Mouse (Mus musculus): ENCODE data around the gene Hcn2. TPM values are rescaled to one million over a fixed set of nuclear protein-coding genes. Genes with fewer than 3 reads are reported as not detected.
A peak's percentile ranks its signal among the peaks of the same experiment; 100 is the strongest.

Gene Hcn2
- polyA plus RNA-seq (2015; fragmentation: Nextera tagmentation; extraction: Ambion mirVana): 0.10 and 0.12 TPM in 2 replicates

DNA sequence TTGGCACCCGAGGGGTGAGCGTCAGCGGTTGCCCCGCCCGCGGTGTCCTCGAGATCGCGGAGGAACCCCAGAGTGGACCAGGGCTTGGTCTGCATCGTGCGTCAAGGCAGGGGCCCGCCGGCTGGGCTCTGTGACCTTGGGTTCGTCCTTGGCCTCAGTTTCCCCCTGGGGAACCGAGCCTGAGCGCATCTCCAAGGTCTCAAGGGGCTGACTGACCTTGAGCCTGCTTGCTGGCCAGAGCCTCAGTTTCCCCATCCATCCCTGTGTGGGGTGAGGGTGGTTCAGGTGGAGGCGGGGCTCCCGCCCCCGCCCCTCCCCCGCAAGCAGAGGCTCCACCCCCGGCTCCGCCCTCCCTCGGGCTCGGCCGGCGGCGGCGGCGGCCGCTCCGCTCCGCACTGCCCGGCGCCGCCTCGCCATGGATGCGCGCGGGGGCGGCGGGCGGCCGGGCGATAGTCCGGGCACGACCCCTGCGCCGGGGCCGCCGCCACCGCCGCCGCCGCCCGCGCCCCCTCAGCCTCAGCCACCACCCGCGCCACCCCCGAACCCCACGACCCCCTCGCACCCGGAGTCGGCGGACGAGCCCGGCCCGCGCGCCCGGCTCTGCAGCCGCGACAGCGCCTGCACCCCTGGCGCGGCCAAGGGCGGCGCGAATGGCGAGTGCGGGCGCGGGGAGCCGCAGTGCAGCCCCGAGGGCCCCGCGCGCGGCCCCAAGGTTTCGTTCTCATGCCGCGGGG, at the start of gene Hcn2:
TSS of gene Hcn2 (plus strand) at position 381 of the 734 bp plus-strand sequence.
- Histone ChIP-seq H3K27ac (no peak within 1 kb of the TSS), H3K36me3 (peaks cover 8% of the 10 kb centered on the region), H3K9me3 (no peaks in the 10 kb centered on the region), H3K27me3 (peaks cover 66% of the 10 kb centered on the region), H3K9ac (peak within 1 kb of the TSS; percentile 61), H3K4me1 (peaks cover 17% of the 10 kb centered on the region), H3K4me3 (peak within 1 kb of the TSS; percentile 61), H3K4me2 (peak within 1 kb of the TSS; percentile 97)
- 1% methylated on average over 51 of the region's 91 CpGs for WGBS
- ATAC-seq (ENCODE audit: insufficient number of reproducible peaks, insufficient read depth, low FRiP score, low TSS enrichment, low read depth): no peak

DNA sequence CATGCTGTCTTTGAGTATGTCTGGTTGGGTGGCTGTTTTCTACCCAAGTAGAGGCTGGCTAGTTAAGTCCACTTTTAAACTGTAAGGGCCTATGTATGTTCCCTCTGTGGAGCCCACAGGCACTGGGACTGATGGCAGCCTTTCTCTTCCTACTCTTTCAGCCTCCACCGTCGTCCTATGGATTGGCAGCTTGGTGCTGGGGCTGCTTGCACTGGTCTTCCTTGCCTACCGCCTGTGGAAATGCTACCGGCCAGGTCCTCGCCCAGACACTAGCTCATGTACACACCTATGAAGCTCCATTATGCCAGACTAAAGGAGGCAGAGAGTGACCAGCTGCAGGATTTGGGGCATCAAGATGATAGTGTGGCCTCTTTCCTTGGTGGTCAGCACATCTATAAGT, 48.4 kb upstream of the Hcn2 start:
- Histone ChIP-seq H3K4me3 (no peak overlapping the region), H3K9ac (no peak overlapping the region), H3K9me3 (no peaks in the 10 kb centered on the region), H3K36me3 (peaks cover 11% of the 10 kb centered on the region), H3K4me2 (peak overlapping the region; percentile 96; the same call in 1 of the 2 replicates), H3K27me3 (no peaks in the 10 kb centered on the region; the same call in 1 of the 2 replicates), H3K4me1 (peaks cover 13% of the 10 kb centered on the region), H3K27ac (no peak overlapping the region)
- ATAC-seq (ENCODE audit: insufficient number of reproducible peaks, insufficient read depth, low FRiP score, low TSS enrichment, low read depth): no peak
- 78% methylated on average over 5 of the region's 5 CpGs for WGBS

DNA sequence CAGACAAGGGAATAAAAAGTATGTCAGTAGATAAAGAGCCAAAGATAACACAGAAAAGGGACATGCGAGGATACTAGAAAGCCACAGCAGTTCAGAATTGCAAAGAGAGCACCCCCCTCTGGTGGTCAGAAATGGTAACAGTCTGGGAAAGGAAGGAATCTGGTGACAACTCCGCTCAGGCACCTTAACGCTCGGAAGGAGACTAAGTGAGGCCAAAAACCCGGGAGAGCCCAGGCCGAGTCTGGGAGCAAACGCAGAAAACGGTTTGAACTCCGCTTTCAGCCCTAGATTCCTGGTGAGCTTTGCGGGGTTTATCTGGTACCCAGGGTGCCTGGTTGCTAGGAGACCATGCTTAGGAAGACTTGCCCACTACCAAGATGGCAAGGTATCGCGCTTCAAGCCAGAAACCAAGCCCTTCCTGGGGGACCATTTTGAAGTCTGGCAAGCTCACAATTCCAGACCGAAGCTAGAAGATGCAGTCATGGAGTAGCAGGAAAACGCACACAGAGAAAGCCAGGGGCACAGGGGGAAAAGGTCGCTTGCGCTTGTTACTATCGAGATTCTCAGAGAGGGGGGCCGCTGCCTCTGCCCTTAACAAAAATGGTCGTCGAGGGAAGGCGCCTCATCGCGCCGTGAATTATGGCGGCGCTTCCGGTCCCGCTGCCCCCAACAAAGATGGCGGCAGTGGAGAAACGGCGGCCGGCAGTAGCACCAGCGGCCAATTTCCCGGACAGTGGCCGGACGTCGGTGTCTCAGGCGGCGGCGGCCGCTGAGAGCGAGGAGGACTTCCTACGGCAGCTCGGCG, 47.5 kb upstream of the Hcn2 start, which contains the start of gene Tpgs1:
TSS of gene Tpgs1 (plus strand) at position 599 of the 805 bp plus-strand sequence.
- WGBS: under 1% methylated on average over 45 of the region's 45 CpGs
- Histone ChIP-seq H3K4me2 (peak within 1 kb of the TSS; percentile 96), H3K4me1 (peaks cover 13% of the 10 kb centered on the region), H3K9me3 (no peaks in the 10 kb centered on the region), H3K27ac (peak within 1 kb of the TSS; percentile 93), H3K9ac (peak within 1 kb of the TSS; percentile 88), H3K36me3 (peaks cover 18% of the 10 kb centered on the region), H3K4me3 (peak within 1 kb of the TSS; percentile 97), H3K27me3 (no peaks in the 10 kb centered on the region; the same call in 1 of the 2 replicates)
- peak; percentile 65; the same call in 1 of the 2 replicates for ATAC-seq (ENCODE audit: insufficient number of reproducible peaks, insufficient read depth, low FRiP score, low TSS enrichment, low read depth)

DNA sequence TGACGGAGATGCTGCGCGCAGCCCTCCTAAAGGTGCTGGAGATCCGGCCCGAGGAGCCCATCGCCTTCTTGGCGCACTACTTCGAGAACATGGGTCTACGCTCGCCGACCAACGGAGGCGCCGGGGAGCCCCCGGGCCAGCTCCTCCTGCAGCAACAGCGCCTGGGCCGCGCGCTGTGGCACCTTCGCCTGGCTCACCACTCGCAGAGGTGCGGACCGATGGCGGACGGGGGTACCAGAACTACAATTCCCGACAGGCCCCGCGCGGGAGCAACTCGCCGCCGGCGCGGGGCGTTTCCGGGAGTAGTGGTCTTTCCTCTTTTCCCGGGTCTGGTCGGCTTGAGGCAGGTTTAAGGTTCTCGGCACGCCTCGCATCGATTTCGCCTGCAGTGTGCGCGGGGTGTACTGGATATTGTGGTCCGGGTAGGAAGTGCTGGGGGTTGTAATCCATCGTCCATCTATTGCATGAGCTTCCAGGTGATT, 46.8 kb upstream of the Hcn2 start:
- Histone ChIP-seq H3K27me3 (no peaks in the 10 kb centered on the region; the same call in 1 of the 2 replicates), H3K4me1 (peaks cover 13% of the 10 kb centered on the region), H3K4me3 (peak overlapping the region; percentile 97), H3K9me3 (no peaks in the 10 kb centered on the region), H3K4me2 (peak overlapping the region; percentile 96), H3K9ac (peak overlapping the region; percentile 88), H3K36me3 (peaks cover 23% of the 10 kb centered on the region), H3K27ac (peak overlapping the region; percentile 93)
- under 1% methylated on average over 47 of the region's 47 CpGs for WGBS
- ATAC-seq (ENCODE audit: insufficient number of reproducible peaks, insufficient read depth, low FRiP score, low TSS enrichment, low read depth): peak; percentile 44

DNA sequence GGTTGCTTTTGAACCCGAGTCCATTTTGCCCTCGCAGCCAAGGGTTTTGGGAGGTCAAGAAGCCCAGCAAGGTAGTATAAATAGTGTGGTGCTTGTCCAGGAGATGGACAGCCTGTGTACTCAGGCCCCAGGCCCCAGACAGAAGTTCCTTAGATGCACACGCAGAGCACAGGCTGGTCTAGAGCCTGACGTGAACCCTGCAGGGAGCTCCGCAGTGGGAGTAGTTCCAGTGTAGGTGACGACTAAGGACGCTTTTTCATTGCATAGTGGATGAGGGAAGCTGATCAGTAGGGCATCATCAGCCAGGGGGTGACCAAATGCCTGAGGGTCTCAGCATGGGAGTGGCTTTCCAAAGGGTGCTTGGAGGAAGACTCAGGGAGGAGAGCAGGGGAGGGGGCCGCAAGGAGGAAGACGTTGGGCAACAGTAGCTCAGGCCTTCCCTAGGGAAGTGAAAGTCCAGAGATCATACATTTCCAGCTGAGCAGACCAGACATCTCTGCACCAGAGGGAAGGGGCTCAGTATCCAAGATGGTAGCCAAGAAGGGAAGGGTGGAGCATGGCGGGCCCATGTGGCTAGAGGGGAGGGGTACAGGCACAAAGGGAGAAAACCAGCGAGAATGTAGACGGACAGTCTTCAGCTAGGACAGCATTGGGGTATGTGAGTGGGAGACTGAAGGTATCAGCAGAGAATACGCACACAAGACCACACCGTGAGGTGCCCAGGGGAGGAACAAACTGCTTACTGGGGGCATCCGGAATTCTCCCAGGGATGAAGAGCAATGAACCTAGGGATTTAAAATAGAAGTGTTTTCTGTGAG, 46.2 kb upstream of the Hcn2 start:
- H3K4me1 ChIP-seq: peaks cover 13% of the 10 kb centered on the region
- peak overlapping the region; percentile 88 for H3K9ac ChIP-seq
- no peaks in the 10 kb centered on the region for H3K9me3 ChIP-seq
- peaks cover 27% of the 10 kb centered on the region for H3K36me3 ChIP-seq
- no peaks in the 10 kb centered on the region; the same call in 1 of the 2 replicates for H3K27me3 ChIP-seq
- no peak for ATAC-seq (ENCODE audit: insufficient number of reproducible peaks, insufficient read depth, low FRiP score, low TSS enrichment, low read depth)
- peak overlapping the region; percentile 93 for H3K27ac ChIP-seq
- H3K4me2 ChIP-seq: peak overlapping the region; percentile 96
- 37% methylated on average over 15 of the region's 15 CpGs for WGBS
- H3K4me3 ChIP-seq: peak overlapping the region; percentile 97

DNA sequence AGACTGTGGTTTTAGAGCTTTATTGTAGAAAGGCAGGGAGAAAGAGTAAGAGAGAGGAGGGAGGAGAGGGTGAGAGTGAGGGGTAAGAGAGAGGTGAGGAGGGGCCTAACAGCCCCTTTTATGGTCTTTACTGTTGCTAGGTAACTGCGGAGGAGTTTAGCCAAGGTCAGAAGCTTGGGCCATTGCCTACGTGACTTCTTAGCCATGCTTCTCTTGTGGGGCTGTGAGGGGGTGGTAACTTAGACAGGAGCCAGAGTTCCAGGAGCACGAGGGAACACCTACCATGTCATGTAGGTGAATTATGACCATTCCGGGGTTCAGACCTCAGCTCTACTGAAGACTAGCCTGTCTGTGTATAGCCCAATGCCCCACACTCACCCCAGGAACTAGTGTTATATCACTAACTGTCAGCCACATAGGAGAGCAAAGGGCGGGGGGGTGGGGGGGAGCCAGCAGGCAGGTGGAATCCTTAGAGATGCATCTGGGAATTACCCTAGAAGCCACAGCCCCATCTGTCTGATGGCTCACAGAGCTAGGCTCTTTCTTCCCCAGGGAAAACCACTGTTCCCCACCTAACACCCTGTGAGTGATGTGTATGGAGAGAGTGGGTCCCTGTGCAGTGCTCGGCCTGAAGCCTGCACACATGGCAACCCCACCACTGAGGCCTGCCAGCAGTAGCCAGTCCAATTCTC, 44.9 kb upstream of the Hcn2 start:
- Histone ChIP-seq H3K36me3 (peaks cover 40% of the 10 kb centered on the region), H3K4me3 (no peak overlapping the region), H3K9me3 (no peaks in the 10 kb centered on the region), H3K4me2 (no peak overlapping the region), H3K27ac (no peak overlapping the region), H3K9ac (no peak overlapping the region), H3K4me1 (peaks cover 13% of the 10 kb centered on the region), H3K27me3 (no peaks in the 10 kb centered on the region; the same call in 1 of the 2 replicates)
- WGBS: 87% methylated on average over 6 of the region's 6 CpGs
- ATAC-seq (ENCODE audit: insufficient number of reproducible peaks, insufficient read depth, low FRiP score, low TSS enrichment, low read depth): no peak

DNA sequence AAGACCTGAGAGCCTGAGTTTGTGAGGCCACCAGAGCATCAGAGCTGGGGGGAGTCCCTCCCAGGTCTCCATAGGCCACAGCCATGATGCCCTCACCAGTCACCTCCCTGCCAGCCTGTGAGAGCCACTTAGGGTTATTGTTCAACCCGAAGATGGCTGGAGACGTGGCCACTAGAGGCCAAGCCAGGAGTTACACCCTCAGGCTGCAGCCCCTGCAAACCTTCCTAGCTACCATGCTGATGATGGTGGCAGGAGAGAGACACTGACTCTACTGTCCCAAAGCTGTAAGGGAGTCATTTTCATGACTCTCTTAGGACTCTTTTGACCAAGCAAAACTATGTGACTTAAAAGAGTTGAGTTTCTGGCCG, 44.4 kb upstream of the Hcn2 start:
- ATAC-seq (ENCODE audit: insufficient number of reproducible peaks, insufficient read depth, low FRiP score, low TSS enrichment, low read depth): no peak
- peaks cover 13% of the 10 kb centered on the region for H3K4me1 ChIP-seq
- no peak overlapping the region for H3K4me3 ChIP-seq
- no peaks in the 10 kb centered on the region for H3K9me3 ChIP-seq
- WGBS: 71% methylated on average over 3 of the region's 3 CpGs
- H3K9ac ChIP-seq: no peak overlapping the region
- no peaks in the 10 kb centered on the region for H3K27me3 ChIP-seq
- H3K4me2 ChIP-seq: no peak overlapping the region
- H3K27ac ChIP-seq: no peak overlapping the region
- peaks cover 44% of the 10 kb centered on the region for H3K36me3 ChIP-seq

DNA sequence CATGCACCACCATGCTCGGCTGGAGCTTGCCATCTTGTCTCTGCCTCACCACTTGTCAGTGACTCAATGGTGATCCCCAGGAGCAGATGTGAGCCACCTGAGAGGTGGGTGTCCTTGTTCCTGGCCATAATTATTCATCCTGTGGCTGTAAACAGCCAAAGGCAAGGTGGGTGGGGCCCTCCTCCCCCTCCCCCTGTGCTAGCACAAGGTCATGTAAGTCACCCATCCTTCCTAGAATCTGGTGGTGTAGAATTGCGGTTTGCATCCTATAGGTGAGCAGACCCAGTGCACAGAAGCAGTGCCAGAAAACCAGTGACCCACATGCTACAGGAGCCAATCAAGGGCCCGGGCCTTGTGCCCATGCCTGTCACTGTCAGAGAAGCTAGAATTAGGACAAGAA, 43.4 kb upstream of the Hcn2 start:
- 87% methylated on average over 3 of the region's 3 CpGs for WGBS
- H3K4me3 ChIP-seq: no peak overlapping the region
- no peak overlapping the region for H3K9ac ChIP-seq
- no peak overlapping the region for H3K27ac ChIP-seq
- no peak for ATAC-seq (ENCODE audit: insufficient number of reproducible peaks, insufficient read depth, low FRiP score, low TSS enrichment, low read depth)
- H3K27me3 ChIP-seq: no peaks in the 10 kb centered on the region
- no peaks in the 10 kb centered on the region for H3K9me3 ChIP-seq
- no peak overlapping the region for H3K4me2 ChIP-seq
- H3K36me3 ChIP-seq: peaks cover 44% of the 10 kb centered on the region
- peaks cover 13% of the 10 kb centered on the region for H3K4me1 ChIP-seq

DNA sequence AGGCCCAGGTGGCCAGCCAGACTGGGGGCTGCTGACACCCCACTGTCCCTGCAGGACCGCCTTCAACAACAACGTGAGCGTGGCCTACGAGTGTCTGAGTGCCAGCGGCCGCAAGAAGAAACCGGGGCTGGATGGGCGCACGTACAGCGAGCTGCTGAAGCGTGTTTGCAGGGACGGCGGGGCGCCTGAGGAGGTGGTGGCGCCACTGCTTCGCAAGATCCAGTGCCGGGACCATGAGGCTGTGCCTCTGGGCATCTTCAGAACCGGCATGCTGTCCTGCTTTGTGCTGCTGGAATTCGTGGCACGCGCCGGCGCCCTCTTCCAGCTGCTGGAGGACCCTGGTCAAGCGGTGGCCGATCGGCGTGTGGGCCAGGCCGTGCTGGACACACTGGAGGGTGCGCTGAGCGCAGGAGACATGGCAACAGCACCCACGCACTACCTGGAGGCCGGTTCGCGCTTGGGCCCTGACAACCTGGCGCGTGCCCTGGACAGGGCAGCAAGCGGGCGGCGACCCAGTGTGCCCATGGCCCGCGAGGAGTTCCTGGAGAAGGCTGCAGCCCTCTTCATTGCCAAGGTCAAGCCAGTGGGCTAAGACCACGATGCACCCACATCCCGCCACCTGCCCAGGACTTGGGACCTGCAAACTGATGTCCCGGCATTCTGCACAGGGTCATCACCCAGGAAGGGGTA, 40.9 kb upstream of the Hcn2 start:
- Histone ChIP-seq H3K4me3 (no peak overlapping the region), H3K36me3 (peaks cover 44% of the 10 kb centered on the region), H3K27me3 (no peaks in the 10 kb centered on the region), H3K9ac (no peak overlapping the region), H3K4me2 (no peak overlapping the region), H3K4me1 (peaks cover 8% of the 10 kb centered on the region), H3K9me3 (no peaks in the 10 kb centered on the region), H3K27ac (no peak overlapping the region)
- 53% methylated on average over 44 of the region's 44 CpGs for WGBS
- 0 out of 2 replicates have a peak, but pooled peaks have one; percentile 30 for ATAC-seq (ENCODE audit: insufficient number of reproducible peaks, insufficient read depth, low FRiP score, low TSS enrichment, low read depth)
